Comparison of ENCODE assay signal across 26 mouse cellular contexts in genomic region chr11:32900437-32900836, GRCm38 (mm10).
A peak's percentile ranks its signal among the peaks of the same experiment; 100 is the strongest.
DNase-seq lines count a peak whose midpoint lies in the region; ATAC-seq lines count a peak whose summit lies in the region.
"Had no signal": no experiment of that assay in that cellular context is flagged by ENCODE, and none has a peak within 500 bp of the region (broad histone marks: within the 10 kb centered on the region; RNA-seq: fewer than 3 reads in every experiment).

No protein-coding gene starts in this region.

- no peak overlapping the region for H3K4me3 ChIP-seq in embryonic facial prominence, embryonic 11.5 days (ENCODE audit: low read depth, low read length)
- H3K4me3 ChIP-seq in embryonic facial prominence, embryonic 10.5 days = no peak overlapping the region
- no peak overlapping the region for H3K4me3 ChIP-seq in embryonic facial prominence, embryonic 15.5 days (replicated peaks)
- H3K4me3 ChIP-seq in limb, embryonic 13.5 days = no peak overlapping the region
- H3K4me3 ChIP-seq: forebrain, embryonic 10.5 days; forebrain, embryonic 13.5 days; heart, embryonic 12.5 days; heart, embryonic 15.5 days had no signal

- H3K27me3 ChIP-seq in embryonic facial prominence, embryonic 11.5 days (ENCODE audit: control insufficient read depth, insufficient read depth, low read length) = no peaks in the 10 kb centered on the region
- H3K27me3 ChIP-seq in embryonic facial prominence, embryonic 10.5 days (replicated peaks; ENCODE audit: low read depth, poor library complexity, severe bottlenecking) = no peaks in the 10 kb centered on the region
- H3K27me3 ChIP-seq in embryonic facial prominence, embryonic 15.5 days = 0 out of 2 replicates have a peak, but pooled peaks cover 3% of the 10 kb centered on the region
- H3K27me3 ChIP-seq in limb, embryonic 13.5 days = 0 out of 2 replicates have a peak, but pooled peaks cover 2% of the 10 kb centered on the region
- H3K27me3 ChIP-seq: forebrain, embryonic 13.5 days; heart, embryonic 15.5 days had no signal

- WGBS in embryonic facial prominence, embryonic 11.5 days = 60% methylated on average over 6 of the region's 6 CpGs
- 79% methylated on average over 6 of the region's 6 CpGs for WGBS in embryonic facial prominence, embryonic 10.5 days
- WGBS in embryonic facial prominence, embryonic 15.5 days = 33% methylated on average over 6 of the region's 6 CpGs
- 23% methylated on average over 6 of the region's 6 CpGs for WGBS in limb, embryonic 13.5 days

- no peak overlapping the region for H3K27ac ChIP-seq in embryonic facial prominence, embryonic 11.5 days (replicated peaks; ENCODE audit: low read depth, low read length)
- no peak overlapping the region for H3K27ac ChIP-seq in embryonic facial prominence, embryonic 10.5 days (replicated peaks)
- peak overlapping the region; percentile 55; the same call in 1 of the 2 replicates for H3K27ac ChIP-seq in embryonic facial prominence, embryonic 15.5 days (replicated peaks)
- peak overlapping the region; percentile 67; the same call in 1 of the 2 replicates for H3K27ac ChIP-seq in limb, embryonic 13.5 days
- H3K27ac ChIP-seq: forebrain, embryonic 10.5 days; forebrain, embryonic 13.5 days; heart, embryonic 15.5 days; hindbrain, embryonic 14.5 days had no signal

- peak; percentile 57 for DNase-seq in embryonic facial prominence, embryonic 11.5 days (ENCODE audit: low spot score)
- DNase-seq in embryonic facial prominence, embryonic 10.5 days (ENCODE audit: low spot score) = no peak
- no peak for DNase-seq in Muller cell, postnatal 12 days (ENCODE audit: inconsistent ontology term)
- DNase-seq in gastrocnemius, adult 18-20 months (ENCODE audit: low spot score) = no peak
- DNase-seq in adrenal gland, adult 2 months = no peak
- no peak for DNase-seq in right cerebral cortex, postnatal 4 days
- DNase-seq: adrenal gland, postnatal 10 days; adrenal gland, postnatal 36 days; cerebellum, adult 18-20 months; cerebellum, adult 9-10 months; cerebellum, postnatal 14 days; gastrocnemius, postnatal 25 days; heart, adult 18-20 months; heart, postnatal 10 days; heart, postnatal 4 days had no signal

- H3K36me3 ChIP-seq in embryonic facial prominence, embryonic 11.5 days (replicated peaks; ENCODE audit: control insufficient read depth, insufficient read depth, low read depth, low read length) = no peaks in the 10 kb centered on the region
- no peaks in the 10 kb centered on the region for H3K36me3 ChIP-seq in embryonic facial prominence, embryonic 10.5 days (replicated peaks)
- no peaks in the 10 kb centered on the region for H3K36me3 ChIP-seq in embryonic facial prominence, embryonic 15.5 days
- no peaks in the 10 kb centered on the region for H3K36me3 ChIP-seq in limb, embryonic 13.5 days
- H3K36me3 ChIP-seq: forebrain, embryonic 10.5 days; G1E; heart, embryonic 12.5 days; heart, embryonic 15.5 days had no signal

- H3K4me2 ChIP-seq in embryonic facial prominence, embryonic 11.5 days (ENCODE audit: low read depth, low read length) = no peak overlapping the region
- peak overlapping the region; percentile 21 for H3K4me2 ChIP-seq in embryonic facial prominence, embryonic 15.5 days (replicated peaks)
- peak overlapping the region; percentile 25 for H3K4me2 ChIP-seq in limb, embryonic 13.5 days (replicated peaks)
- H3K4me2 ChIP-seq: forebrain, embryonic 13.5 days; heart, embryonic 12.5 days; heart, embryonic 15.5 days; hindbrain, embryonic 14.5 days had no signal

- H3K9me3 ChIP-seq in embryonic facial prominence, embryonic 11.5 days (replicated peaks; ENCODE audit: control insufficient read depth, low read length) = no peaks in the 10 kb centered on the region
- no peaks in the 10 kb centered on the region for H3K9me3 ChIP-seq in embryonic facial prominence, embryonic 10.5 days
- no peaks in the 10 kb centered on the region for H3K9me3 ChIP-seq in embryonic facial prominence, embryonic 15.5 days (replicated peaks)
- no peaks in the 10 kb centered on the region for H3K9me3 ChIP-seq in limb, embryonic 13.5 days
- H3K9me3 ChIP-seq: forebrain, embryonic 10.5 days; forebrain, embryonic 13.5 days; G1E; heart, embryonic 12.5 days; heart, embryonic 15.5 days had no signal

- peaks cover 7% of the 10 kb centered on the region; the same call in 1 of the 2 replicates for H3K4me1 ChIP-seq in embryonic facial prominence, embryonic 11.5 days (ENCODE audit: control insufficient read depth, insufficient read depth, low read length)
- H3K4me1 ChIP-seq in embryonic facial prominence, embryonic 10.5 days = peaks cover 31% of the 10 kb centered on the region
- H3K4me1 ChIP-seq in embryonic facial prominence, embryonic 15.5 days = peaks cover 39% of the 10 kb centered on the region
- H3K4me1 ChIP-seq in limb, embryonic 13.5 days = peaks cover 58% of the 10 kb centered on the region
- H3K4me1 ChIP-seq: forebrain, embryonic 13.5 days; heart, embryonic 15.5 days had no signal

- H3K9ac ChIP-seq in embryonic facial prominence, embryonic 11.5 days (replicated peaks; ENCODE audit: low read length) = no peak overlapping the region
- no peak overlapping the region for H3K9ac ChIP-seq in embryonic facial prominence, embryonic 15.5 days
- H3K9ac ChIP-seq in limb, embryonic 13.5 days = no peak overlapping the region
- H3K9ac ChIP-seq: forebrain, embryonic 13.5 days; heart, embryonic 12.5 days; heart, embryonic 15.5 days; hindbrain, embryonic 14.5 days had no signal

- ATAC-seq in embryonic facial prominence, embryonic 11.5 days (replicated peaks; ENCODE audit: insufficient number of reproducible peaks, low FRiP score, low TSS enrichment, low read depth) = no peak
- no peak for ATAC-seq in embryonic facial prominence, embryonic 15.5 days (ENCODE audit: insufficient number of reproducible peaks, low FRiP score, low TSS enrichment, low read depth)
- peak; percentile 44; the same call in 1 of the 2 replicates for ATAC-seq in limb, embryonic 13.5 days (ENCODE audit: low FRiP score, low read depth)
- ATAC-seq: activated CD4-positive, CD25-positive, alpha-beta regulatory T cell, adult 4 months; forebrain, embryonic 13.5 days; forebrain, embryonic 16.5 days; intestine, postnatal 0 days had no signal

Comparison
In these comparisons a context has a peak if more than half of its experiments do, and no peak if none do; other contexts are left out.
1. H3K27ac ChIP-seq: peak in embryonic facial prominence, embryonic 15.5 days (single experiment) and limb, embryonic 13.5 days (single experiment); none in embryonic facial prominence, embryonic 11.5 days (single experiment) and embryonic facial prominence, embryonic 10.5 days (single experiment).